In the genomic region with DNA sequence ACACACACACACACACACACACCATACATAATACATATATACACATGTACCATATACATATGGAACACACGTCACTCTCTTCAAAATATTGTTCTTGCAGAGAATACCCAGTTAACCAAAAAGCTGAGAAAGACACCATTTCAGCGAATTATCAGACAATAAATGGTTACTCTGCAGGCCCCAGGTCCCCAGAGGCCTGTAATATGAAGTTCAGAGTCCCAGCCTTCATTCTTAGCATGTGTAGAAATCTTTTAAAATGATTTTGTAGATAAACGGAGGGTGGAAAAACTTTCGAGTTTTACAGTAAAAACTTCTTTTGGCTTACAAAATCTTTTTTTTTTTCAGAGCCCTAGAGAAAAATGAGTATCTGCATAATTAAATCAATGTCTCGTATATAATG, we compare ENCODE assay signal across 12 mouse cellular contexts. TPM values are rescaled to one million over a fixed set of nuclear protein-coding genes. Genes with fewer than 3 reads are reported as not detected.
DNase-seq lines count a peak whose midpoint lies in the region; ATAC-seq lines count a peak whose summit lies in the region.
"Had no signal": no experiment of that assay in that cellular context is flagged by ENCODE, and none has a peak within 500 bp of the region (broad histone marks: within the 10 kb centered on the region; RNA-seq: fewer than 3 reads in every experiment).

No protein-coding gene starts in this region.

- no peak overlapping the region for H3K27ac ChIP-seq in heart, embryonic 12.5 days (ENCODE audit: poor library complexity, severe bottlenecking)
- no peak overlapping the region for H3K27ac ChIP-seq in limb, embryonic 12.5 days
- no peak overlapping the region for H3K27ac ChIP-seq in limb, embryonic 10.5 days
- H3K27ac ChIP-seq in embryonic facial prominence, embryonic 14.5 days (replicated peaks; ENCODE audit: low read depth, low read length), result peak overlapping the region; percentile 77
- no peak overlapping the region for H3K27ac ChIP-seq in liver, embryonic 12.5 days

- no peak for DNase-seq in heart, postnatal 10 days
- no peak for DNase-seq in limb, embryonic 10.5 days (ENCODE audit: low spot score)
- DNase-seq in embryonic facial prominence, embryonic 14.5 days (ENCODE audit: low spot score), result peak; percentile 71
- DNase-seq in right cerebral cortex, postnatal 25 days, result no peak
- DNase-seq in right cerebral cortex, postnatal 4 days, result no peak
- DNase-seq: adrenal gland, postnatal 36 days; cerebellum, postnatal 36 days; thymus, postnatal 4 days had no signal

- H3K36me3 ChIP-seq in heart, embryonic 12.5 days, result no peaks in the 10 kb centered on the region
- no peaks in the 10 kb centered on the region for H3K36me3 ChIP-seq in limb, embryonic 12.5 days
- H3K36me3 ChIP-seq in limb, embryonic 10.5 days, result no peaks in the 10 kb centered on the region
- no peaks in the 10 kb centered on the region for H3K36me3 ChIP-seq in embryonic facial prominence, embryonic 14.5 days (ENCODE audit: control insufficient read depth, insufficient read depth, low read length)
- H3K36me3 ChIP-seq in liver, embryonic 12.5 days, result no peaks in the 10 kb centered on the region
- H3K36me3 ChIP-seq: G1E had no signal

- no peak overlapping the region for H3K9ac ChIP-seq in heart, embryonic 12.5 days
- H3K9ac ChIP-seq in limb, embryonic 12.5 days (replicated peaks), result no peak overlapping the region
- H3K9ac ChIP-seq in embryonic facial prominence, embryonic 14.5 days (ENCODE audit: low read depth, low read length), result peak overlapping the region; percentile 46
- H3K9ac ChIP-seq in liver, embryonic 12.5 days, result no peak overlapping the region

- H3K4me2 ChIP-seq in heart, embryonic 12.5 days, result peak overlapping the region; percentile 26; the same call in 1 of the 2 replicates
- H3K4me2 ChIP-seq in limb, embryonic 12.5 days, result peak overlapping the region; percentile 47; the same call in 1 of the 2 replicates
- peak overlapping the region; percentile 52 for H3K4me2 ChIP-seq in embryonic facial prominence, embryonic 14.5 days (ENCODE audit: low read depth, low read length)
- peak overlapping the region; percentile 9; the same call in 1 of the 2 replicates for H3K4me2 ChIP-seq in liver, embryonic 12.5 days

- H3K9me3 ChIP-seq in heart, embryonic 12.5 days (replicated peaks), result no peaks in the 10 kb centered on the region
- no peaks in the 10 kb centered on the region for H3K9me3 ChIP-seq in limb, embryonic 12.5 days
- H3K9me3 ChIP-seq in limb, embryonic 10.5 days (replicated peaks), result no peaks in the 10 kb centered on the region
- no peaks in the 10 kb centered on the region for H3K9me3 ChIP-seq in embryonic facial prominence, embryonic 14.5 days (ENCODE audit: control insufficient read depth, low read length)
- H3K9me3 ChIP-seq in liver, embryonic 12.5 days (replicated peaks), result no peaks in the 10 kb centered on the region

- WGBS in heart, embryonic 12.5 days, result 60% methylated on average over 5 of the region's 5 CpGs
- WGBS in limb, embryonic 12.5 days, result 61% methylated on average over 5 of the region's 5 CpGs
- WGBS in limb, embryonic 10.5 days, result 80% methylated on average over 5 of the region's 5 CpGs
- WGBS in embryonic facial prominence, embryonic 14.5 days, result 37% methylated on average over 5 of the region's 5 CpGs
- 62% methylated on average over 5 of the region's 5 CpGs for WGBS in liver, embryonic 12.5 days (ENCODE audit: insufficient replicate concordance)

- ATAC-seq in heart, embryonic 12.5 days (ENCODE audit: insufficient number of reproducible peaks, low FRiP score), result no peak
- ATAC-seq in limb, embryonic 12.5 days (ENCODE audit: insufficient number of reproducible peaks, insufficient read depth, low FRiP score, low TSS enrichment, low read depth), result no peak
- ATAC-seq in embryonic facial prominence, embryonic 14.5 days (ENCODE audit: low read depth), result no peak
- no peak for ATAC-seq in liver, embryonic 12.5 days

- peaks cover 7% of the 10 kb centered on the region; the same call in 1 of the 2 replicates for H3K4me1 ChIP-seq in heart, embryonic 12.5 days (replicated peaks)
- peaks cover 9% of the 10 kb centered on the region for H3K4me1 ChIP-seq in limb, embryonic 12.5 days (replicated peaks)
- peaks cover 10% of the 10 kb centered on the region for H3K4me1 ChIP-seq in limb, embryonic 10.5 days
- H3K4me1 ChIP-seq in embryonic facial prominence, embryonic 14.5 days (ENCODE audit: control insufficient read depth, insufficient read depth, low read length), result peaks cover 11% of the 10 kb centered on the region; the same call in 1 of the 2 replicates
- H3K4me1 ChIP-seq in liver, embryonic 12.5 days, result no peaks in the 10 kb centered on the region

- intact Hi-C loops in heart, postnatal 10 days (cut with DNase I), result no loop called here

- H3K27me3 ChIP-seq in heart, embryonic 12.5 days (replicated peaks), result no peaks in the 10 kb centered on the region
- no peaks in the 10 kb centered on the region for H3K27me3 ChIP-seq in limb, embryonic 12.5 days
- H3K27me3 ChIP-seq in limb, embryonic 10.5 days (ENCODE audit: low read depth, poor library complexity, severe bottlenecking), result no peaks in the 10 kb centered on the region
- no peaks in the 10 kb centered on the region for H3K27me3 ChIP-seq in embryonic facial prominence, embryonic 14.5 days (replicated peaks; ENCODE audit: control insufficient read depth, insufficient read depth, low read length)
- no peaks in the 10 kb centered on the region for H3K27me3 ChIP-seq in liver, embryonic 12.5 days (replicated peaks)

- no peak overlapping the region for H3K4me3 ChIP-seq in heart, embryonic 12.5 days
- peak overlapping the region; percentile 19; the same call in 1 of the 2 replicates for H3K4me3 ChIP-seq in limb, embryonic 12.5 days (replicated peaks)
- no peak overlapping the region for H3K4me3 ChIP-seq in limb, embryonic 10.5 days
- H3K4me3 ChIP-seq in embryonic facial prominence, embryonic 14.5 days (ENCODE audit: low read depth, low read length), result peak overlapping the region; percentile 19
- no peak overlapping the region for H3K4me3 ChIP-seq in liver, embryonic 12.5 days

RNA-seq across cellular contexts. Expression of a gene that starts 58.7 kb away (rescaled TPM):
- polyA plus RNA-seq in heart, embryonic 12.5 days (2016; fragmentation: Nextera tagmentation; extraction: Ambion mirVana), result 2.2 and 2.9 TPM in 2 replicates
- total RNA-seq in heart, postnatal 10 days (2021), result 10 to 100 TPM; 53.8 to 63.6 TPM
- 7.5 and 7.8 TPM in 2 replicates for polyA plus RNA-seq in limb, embryonic 12.5 days (2016; fragmentation: Nextera tagmentation; extraction: Ambion mirVana)
- 4.3 and 4.7 TPM in 2 replicates for polyA plus RNA-seq in limb, embryonic 10.5 days (2016; fragmentation: Nextera tagmentation; extraction: Ambion mirVana)
- 6.2 and 7.0 TPM in 2 replicates for polyA plus RNA-seq in embryonic facial prominence, embryonic 14.5 days (2014; fragmentation: Nextera tagmentation; extraction: Ambion mirVana)
- 1.1 and 1.2 TPM in 2 replicates for polyA plus RNA-seq in liver, embryonic 12.5 days (2016; fragmentation: Nextera tagmentation; extraction: Ambion mirVana)
- polyA plus RNA-seq: G1E had no signal

Comparison
In these comparisons a context has a peak if more than half of its experiments do, and no peak if none do; other contexts are left out.
1. H3K4me3 ChIP-seq: peak in limb, embryonic 12.5 days (single experiment) and embryonic facial prominence, embryonic 14.5 days (single experiment); none in heart, embryonic 12.5 days (single experiment), limb, embryonic 10.5 days (single experiment) and liver, embryonic 12.5 days (single experiment).
2. Peak in every context shown above with its lines, with median percentiles within 50 percentile points of each other: H3K4me2 ChIP-seq.